Mouse (Mus musculus): Measurements from ENCODE around the gene Btrc.

Gene Btrc

DNA sequence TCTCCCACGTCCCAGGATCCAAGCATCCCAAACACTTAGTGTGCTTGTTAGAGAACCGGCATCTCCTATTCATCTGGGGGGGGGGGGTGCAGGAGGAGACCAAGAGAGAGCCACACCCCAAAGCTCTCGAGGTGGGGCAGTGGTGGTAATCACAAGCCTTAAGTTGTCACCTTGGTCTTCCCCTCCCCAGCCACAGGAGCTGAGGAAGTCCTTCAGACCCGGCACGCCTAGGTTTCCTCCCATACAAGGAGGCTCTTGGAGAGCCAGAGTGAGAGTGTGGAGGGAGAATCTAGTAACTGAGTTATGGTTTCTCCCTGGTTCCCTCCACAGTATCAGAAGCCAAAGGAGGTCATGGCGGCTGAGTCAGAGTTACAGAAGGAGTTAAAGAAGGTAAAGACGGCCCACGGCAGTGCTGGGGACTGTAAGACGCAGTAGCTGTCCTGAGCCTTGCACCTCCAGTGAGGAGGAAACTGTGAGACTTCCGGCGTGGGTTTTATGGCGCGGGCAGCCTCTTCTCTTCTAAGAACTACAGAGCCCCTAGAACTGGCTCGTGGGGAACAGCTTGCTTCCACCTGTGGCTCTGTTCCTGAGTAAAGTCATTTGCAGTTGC, 213.7 kb downstream of the Btrc start:
- peak; percentile 57 to 72 for DNase-seq

GRCm38 (mm10) chr19:45578976-45579375, 215.4 kb downstream of the Btrc start:
- no peak for DNase-seq

- no peak for DNase-seq
Measured at GRCm38 (mm10) chr19:45579416-45579815, 215.9 kb downstream of the Btrc start.

Data from thymus, adult 18-20 months (tissue).